Mouse (Mus musculus) pancreas, adult 10 weeks (tissue): ENCODE results near the gene Lrrc8e. TPM values are rescaled to one million over a fixed set of nuclear protein-coding genes. Genes with fewer than 3 reads are reported as not detected.

Experiments used
- polyA plus RNA-seq: library from polyadenylated mRNA; stranded (reverse); fragments of 350-450 nt; fragmentation: Illumina TruSeq; extraction: RNeasy Lipid Tissue Mini Kit (QIAGEN cat#74804); gene quantifications from one replicate; pipeline ENCODE4 v1.2.3, GENCODE M21; 2015; ENCODE audit warnings: low read depth, low replicate concordance; ENCODE audit not compliant: insufficient read depth

The Lrrc8e gene
- polyA plus RNA-seq = 0.74 TPM

GRCm38 (mm10) chr8:4226739-4227347 is at the start of gene Lrrc8e:
Lrrc8e (plus strand) TSS chr8:4226827.

GRCm38 (mm10) chr8:4216791-4217621 is 9.6 kb upstream of the Lrrc8e start, which contains the start of gene Prr36:
Prr36 (minus strand) TSS chr8:4217459.

GRCm38 (mm10) chr8:4238434-4239192 is 12.0 kb downstream of the Lrrc8e start, which contains the start of the genes Map2k7 and Gm49320:
Map2k7 (plus strand) TSS chr8:4238740.
Gm49320 (plus strand) TSS chr8:4238865.

GRCm38 (mm10) chr8:4247951-4248540 is 21.4 kb downstream of the Lrrc8e start, which contains the start of gene Tgfbr3l:
Tgfbr3l (plus strand) TSS chr8:4248214.

GRCm38 (mm10) chr8:4252934-4253841 is 26.6 kb downstream of the Lrrc8e start, which contains the start of gene Snapc2:
Snapc2 (plus strand) TSS chr8:4253080.

GRCm38 (mm10) chr8:4259125-4259804 is 32.6 kb downstream of the Lrrc8e start, which contains the start of gene Ctxn1:
Ctxn1 (minus strand) TSS chr8:4259274.

GRCm38 (mm10) chr8:4275275-4276110 is 48.9 kb downstream of the Lrrc8e start, which contains the start of gene Timm44:
Timm44 (minus strand) TSS chr8:4275913.

Other genes starting within 250 kb of the Lrrc8e start
- 7.1 TPM for gene Cd209f, start 121.0 kb upstream of the Lrrc8e start, polyA plus RNA-seq
- gene Cd209g, start 92.7 kb upstream of the Lrrc8e start, polyA plus RNA-seq = 3.0 TPM
- gene Evi5l, start 60.3 kb upstream of the Lrrc8e start, polyA plus RNA-seq = 5.1 TPM
- 0.17 TPM for gene Prr36, start 9.4 kb upstream of the Lrrc8e start, polyA plus RNA-seq
- gene Map2k7, start 11.9 kb downstream of the Lrrc8e start, polyA plus RNA-seq = 22.8 TPM
- not detected for gene Gm49320, start 12.0 kb downstream of the Lrrc8e start, polyA plus RNA-seq
- gene Tgfbr3l, start 21.4 kb downstream of the Lrrc8e start, polyA plus RNA-seq = 6.2 TPM
- 7.1 TPM for gene Snapc2, start 26.3 kb downstream of the Lrrc8e start, polyA plus RNA-seq
- gene Ctxn1, start 32.4 kb downstream of the Lrrc8e start, polyA plus RNA-seq = 3.6 TPM
- gene Timm44, start 49.1 kb downstream of the Lrrc8e start, polyA plus RNA-seq = 25.4 TPM
- gene Ccl25, start 98.4 kb downstream of the Lrrc8e start, polyA plus RNA-seq = 7.7 TPM
- 8.1 TPM for gene Elavl1, start 98.6 kb downstream of the Lrrc8e start, polyA plus RNA-seq